In genomic region chr19:7014481-7015135, GRCm38 (mm10) we compare ENCODE assay signal across 7 mouse cellular contexts.
"Had no signal": no experiment of that assay in that cellular context is flagged by ENCODE, and none has a peak within 500 bp of the region (broad histone marks: within the 10 kb centered on the region; RNA-seq: fewer than 3 reads in every experiment).

No protein-coding gene starts in this region.

- DNase-seq: kidney, postnatal 4 days; layer of hippocampus, adult 9-11 months; liver, postnatal 0 days; lung, embryonic 14.5 days; midbrain, embryonic 14.5 days; thymus, adult 18-20 months; thymus, postnatal 36 days had no signal
